Mouse (Mus musculus) stomach, embryonic 14.5 days (tissue): ENCODE results near the gene Tbc1d8. TPM values are rescaled to one million over a fixed set of nuclear protein-coding genes. Genes with fewer than 3 reads are reported as not detected.

Experiments used
- ATAC-seq: fragments of 200-750 bp; cut with Nextera tagmentation; 2 replicates; pipeline ENCODE4 v1.8.0; 2017; ENCODE audit warnings: low read depth, moderate TSS enrichment; ENCODE audit not compliant: insufficient number of reproducible peaks, insufficient read depth, low FRiP score
- H3K27ac ChIP-seq: fragments of 300-500 bp; sonication (generic); 2 replicates; pipeline ENCODE4 v1.5.1; 2014; ENCODE audit warnings: mild to moderate bottlenecking, low read length, moderate library complexity, mixed read lengths
- H3K27me3 ChIP-seq: fragments of 300-500 bp; sonication (generic); 2 replicates; pipeline ENCODE4 v1.6.1; 2014; ENCODE audit warnings: low read length, control low read depth, mixed read lengths; ENCODE audit not compliant: control insufficient read depth, insufficient read depth
- H3K36me3 ChIP-seq: fragments of 300-500 bp; sonication (generic); 2 replicates; pipeline ENCODE4 v1.6.1; 2014; ENCODE audit warnings: mild to moderate bottlenecking, control low read depth, low read length, moderate library complexity, mixed read lengths; ENCODE audit not compliant: control insufficient read depth, insufficient read depth
- H3K4me1 ChIP-seq: fragments of 300-500 bp; sonication (generic); 2 replicates; pipeline ENCODE4 v1.6.1; 2014; ENCODE audit warnings: low read length, control low read depth, mixed read lengths; ENCODE audit not compliant: control insufficient read depth, insufficient read depth
- H3K4me2 ChIP-seq: fragments of 300-500 bp; sonication (generic); replicated peaks from 2 replicates; pipeline ENCODE4 v1.6.1; 2014; ENCODE audit warnings: low read depth, low read length, control low read depth
- H3K4me3 ChIP-seq: fragments of 300-500 bp; sonication (generic); 2 replicates; pipeline ENCODE4 v1.5.1; 2014; ENCODE audit warnings: low read depth, low read length, control low read depth
- H3K9ac ChIP-seq: fragments of 300-500 bp; sonication (generic); replicated peaks from 2 replicates; pipeline ENCODE4 v1.6.1; 2014; ENCODE audit warnings: low read depth, mild to moderate bottlenecking, control low read depth, low read length, moderate library complexity, mixed read lengths
- H3K9me3 ChIP-seq: fragments of 300-500 bp; sonication (generic); 2 replicates; pipeline ENCODE4 v1.6.1; 2016; ENCODE audit warnings: low read depth, low read length, control low read depth; ENCODE audit not compliant: control insufficient read depth
- WGBS: fragments of 180-500 bp; shearing (Covaris S2); extraction: QIAGEN DNeasy Blood & Tissue Kit; methylation state at CpG from one replicate; pipeline ENCODE4 v1.1.7; 2014; 5-methylcytosine and 5-hydroxymethylcytosine counted together
- polyA plus RNA-seq: library from polyadenylated mRNA; unstranded; fragments of >200 nt; fragmentation: Nextera tagmentation; extraction: Ambion mirVana; gene quantifications from 2 replicates; pipeline ENCODE4 v1.2.1, GENCODE M21; 2014

Gene Tbc1d8
- polyA plus RNA-seq, 1 experiment from 2014 or later = 11.7 TPM

DNA sequence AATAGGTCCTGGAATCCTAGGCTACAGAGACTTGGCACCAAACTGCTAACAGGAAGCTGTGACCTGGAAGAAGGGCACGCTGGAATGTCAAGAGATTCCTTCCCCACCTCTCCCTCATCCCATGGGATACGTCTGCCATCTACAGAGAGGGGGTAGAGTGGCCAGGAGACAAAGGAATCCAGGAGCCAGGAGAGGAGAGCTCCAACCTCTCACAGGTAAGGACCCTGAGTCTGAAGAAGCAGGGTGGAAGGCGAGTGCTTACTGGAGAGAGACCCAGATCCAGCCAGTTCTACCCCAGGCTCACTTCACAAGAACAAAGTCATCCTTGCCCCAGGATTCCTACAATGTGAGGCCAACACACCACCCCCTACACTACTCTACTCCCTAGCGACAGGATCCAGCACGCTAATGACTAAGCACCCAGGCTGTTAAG is 22.1 kb downstream of the Tbc1d8 start:
- no peaks in the 10 kb centered on the region for H3K36me3 ChIP-seq
- H3K4me3 ChIP-seq = no peak overlapping the region
- no peaks in the 10 kb centered on the region for H3K9me3 ChIP-seq
- no peak overlapping the region for H3K9ac ChIP-seq
- no peaks in the 10 kb centered on the region for H3K27me3 ChIP-seq
- H3K27ac ChIP-seq = no peak overlapping the region
- WGBS = 64% methylated on average over 5 of the region's 5 CpGs
- H3K4me2 ChIP-seq = no peak overlapping the region
- ATAC-seq = no peak
- peaks cover 2% of the 10 kb centered on the region; the same call in 1 of the 2 replicates for H3K4me1 ChIP-seq

DNA sequence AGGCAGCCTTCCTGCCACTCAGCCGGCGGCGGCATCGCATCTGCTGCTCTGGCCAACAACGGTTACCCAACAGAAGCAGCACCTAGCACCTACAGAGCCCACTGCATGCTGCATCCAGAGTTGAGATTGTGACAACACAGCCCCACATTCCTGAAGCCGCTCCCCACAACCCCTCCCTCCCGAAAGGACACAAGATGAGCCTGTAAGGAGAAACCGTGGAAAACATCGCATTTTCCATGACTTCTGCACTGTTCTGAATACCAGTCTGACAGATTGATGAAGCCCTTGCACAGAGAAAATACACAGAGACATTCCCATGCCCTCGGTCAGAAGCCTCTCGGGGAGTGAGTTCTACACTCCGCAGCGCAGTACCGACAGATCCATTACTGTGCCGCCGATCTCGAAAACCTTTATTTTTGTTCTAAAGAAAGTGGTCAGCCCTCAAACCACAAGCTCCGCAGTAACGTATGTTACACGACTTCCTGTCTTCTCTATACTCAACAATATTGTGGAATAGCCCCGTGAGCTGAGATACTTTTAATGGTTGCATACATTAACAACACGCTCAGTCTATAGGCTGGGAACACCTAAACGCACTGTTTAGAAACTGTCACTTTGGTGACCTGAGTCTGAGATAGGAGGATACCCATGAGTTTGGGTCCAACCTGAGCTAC is 23.1 kb downstream of the Tbc1d8 start:
- H3K27ac ChIP-seq = no peak overlapping the region
- no peaks in the 10 kb centered on the region for H3K9me3 ChIP-seq
- no peak overlapping the region for H3K4me3 ChIP-seq
- no peak overlapping the region for H3K4me2 ChIP-seq
- WGBS = 66% methylated on average over 23 of the region's 23 CpGs
- no peak for ATAC-seq
- no peaks in the 10 kb centered on the region for H3K36me3 ChIP-seq
- no peaks in the 10 kb centered on the region for H3K27me3 ChIP-seq
- H3K9ac ChIP-seq = no peak overlapping the region
- peaks cover 4% of the 10 kb centered on the region; the same call in 1 of the 2 replicates for H3K4me1 ChIP-seq

DNA sequence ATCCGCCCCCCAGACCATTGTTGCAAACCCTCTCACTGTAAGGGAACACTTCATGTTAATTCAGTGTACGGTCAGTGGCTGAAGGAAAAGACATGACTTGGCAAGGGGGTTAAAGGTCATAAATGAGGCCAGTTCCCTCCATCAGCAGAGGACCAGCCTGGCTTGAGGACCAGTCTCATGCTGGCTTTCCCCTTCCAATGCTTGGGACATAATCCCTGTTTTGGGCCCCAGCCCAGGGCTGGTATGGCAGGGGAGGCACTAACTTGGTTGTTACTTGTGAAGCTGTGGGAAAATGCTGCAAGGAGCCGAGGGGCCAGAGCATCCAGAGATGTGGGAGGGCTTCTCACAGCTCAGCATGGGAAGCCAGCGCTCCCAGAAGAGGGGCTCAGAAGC is 23.8 kb downstream of the Tbc1d8 start:
- 72% methylated on average over 4 of the region's 4 CpGs for WGBS
- ATAC-seq = no peak
- peaks cover 11% of the 10 kb centered on the region; the same call in 1 of the 2 replicates for H3K4me1 ChIP-seq

DNA sequence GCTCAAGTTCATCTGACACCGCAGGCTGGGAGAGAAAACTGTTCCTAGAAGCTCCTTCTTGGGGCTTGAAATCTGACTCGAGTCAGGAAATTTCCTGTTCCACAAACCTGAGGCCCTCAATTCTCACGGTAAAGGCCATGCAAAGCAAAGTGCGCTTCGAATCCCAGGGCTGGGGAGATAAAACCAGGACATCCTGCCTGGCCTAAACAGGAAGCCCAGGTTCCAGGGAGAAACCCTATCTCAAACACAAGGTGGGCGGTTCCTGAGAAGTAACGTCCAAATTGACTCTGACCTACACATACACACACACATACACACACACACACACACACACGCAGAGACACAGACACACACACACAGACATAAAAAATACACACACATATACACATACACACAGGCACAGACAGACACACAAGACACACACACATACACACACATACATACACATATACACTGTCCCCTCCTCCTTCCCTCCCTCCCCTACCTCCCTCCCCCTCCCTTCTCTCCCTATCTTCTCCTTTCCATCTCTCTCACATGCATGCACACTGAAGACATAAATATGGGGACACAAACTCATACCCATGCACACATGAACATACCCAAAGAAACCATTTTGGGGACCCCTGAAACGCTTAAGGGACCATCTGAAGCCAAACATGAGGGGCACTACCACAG is 24.3 kb downstream of the Tbc1d8 start:
- ATAC-seq = no peak

More for the DNA sequence above, 23.8 kb downstream of the Tbc1d8 start:
- no peaks in the 10 kb centered on the region for H3K36me3 ChIP-seq
- H3K9me3 ChIP-seq = no peaks in the 10 kb centered on the region
- no peaks in the 10 kb centered on the region for H3K27me3 ChIP-seq
- H3K4me2 ChIP-seq = no peak overlapping the region
- no peak overlapping the region for H3K4me3 ChIP-seq
- H3K27ac ChIP-seq = no peak overlapping the region
- no peak overlapping the region for H3K9ac ChIP-seq

DNA sequence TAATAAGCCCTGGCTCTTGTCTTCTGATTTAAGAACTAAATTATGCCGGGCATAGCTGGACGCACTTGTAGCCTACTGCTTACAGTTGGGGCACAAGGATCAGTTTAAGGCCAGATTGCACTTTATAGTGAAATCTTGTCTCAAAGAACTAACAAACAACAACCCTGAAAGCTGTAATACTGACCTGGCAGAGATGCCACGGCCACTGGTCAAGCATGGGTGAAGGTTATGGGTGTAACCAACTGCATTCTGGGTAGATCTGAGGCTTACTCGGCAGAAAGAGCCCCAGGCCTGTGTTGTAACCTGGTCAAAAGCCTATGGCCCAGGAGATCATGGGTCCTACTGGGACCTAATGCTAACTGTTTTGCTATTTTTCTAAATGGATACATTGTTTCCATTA is 26.4 kb downstream of the Tbc1d8 start:
- 90% methylated on average over 4 of the region's 4 CpGs for WGBS

More for the DNA sequence above, 24.3 kb downstream of the Tbc1d8 start:
- WGBS = 68% methylated on average over 9 of the region's 9 CpGs
- no peaks in the 10 kb centered on the region for H3K9me3 ChIP-seq
- H3K9ac ChIP-seq = no peak overlapping the region
- H3K4me3 ChIP-seq = no peak overlapping the region
- no peaks in the 10 kb centered on the region for H3K36me3 ChIP-seq
- H3K27ac ChIP-seq = no peak overlapping the region
- no peaks in the 10 kb centered on the region for H3K27me3 ChIP-seq
- H3K4me1 ChIP-seq = peaks cover 12% of the 10 kb centered on the region; the same call in 1 of the 2 replicates
- no peak overlapping the region for H3K4me2 ChIP-seq

DNA sequence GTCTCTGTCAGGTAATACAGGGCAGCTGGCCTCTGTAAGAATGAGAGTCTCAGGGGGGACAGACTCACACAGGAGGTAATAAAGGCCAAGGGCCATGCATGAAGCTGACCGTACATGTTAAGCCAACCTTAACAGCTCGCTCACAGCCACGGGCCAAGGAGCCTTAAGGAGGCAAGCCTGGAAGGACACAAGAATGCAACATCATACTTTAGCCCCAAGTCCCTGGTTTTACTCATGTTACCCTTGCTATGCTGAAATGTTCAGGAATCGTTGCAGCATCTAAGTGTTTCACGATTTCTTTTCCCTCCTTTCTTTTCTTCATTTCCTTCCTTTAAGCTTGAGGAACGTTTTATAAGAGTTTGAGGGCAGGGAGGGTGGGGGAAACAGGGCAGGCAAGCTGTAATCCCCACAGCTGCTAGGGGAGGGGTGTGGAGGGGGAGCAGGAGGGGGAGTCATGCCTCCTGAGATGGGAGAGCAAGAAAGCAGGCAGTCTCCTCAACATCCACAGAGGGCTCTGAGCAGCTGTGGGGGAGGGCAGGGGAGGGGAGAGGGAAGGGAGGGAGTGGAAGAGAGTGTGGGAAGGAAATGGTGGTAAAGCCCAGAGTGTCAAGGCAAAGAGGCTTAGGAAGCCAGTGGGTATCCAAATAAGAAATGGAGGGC is 28.4 kb downstream of the Tbc1d8 start:
- H3K4me3 ChIP-seq = no peak overlapping the region
- H3K9ac ChIP-seq = no peak overlapping the region
- no peaks in the 10 kb centered on the region for H3K9me3 ChIP-seq
- no peaks in the 10 kb centered on the region for H3K36me3 ChIP-seq
- no peaks in the 10 kb centered on the region for H3K27me3 ChIP-seq
- H3K4me2 ChIP-seq = no peak overlapping the region
- WGBS = 54% methylated on average over 6 of the region's 6 CpGs
- H3K27ac ChIP-seq = no peak overlapping the region; the same call in 1 of the 2 replicates
- ATAC-seq = no peak
- H3K4me1 ChIP-seq = peaks cover 14% of the 10 kb centered on the region

More for the DNA sequence above, 26.4 kb downstream of the Tbc1d8 start:
- no peak overlapping the region for H3K27ac ChIP-seq
- H3K36me3 ChIP-seq = no peaks in the 10 kb centered on the region
- H3K27me3 ChIP-seq = no peaks in the 10 kb centered on the region
- no peak for ATAC-seq
- H3K4me1 ChIP-seq = peaks cover 12% of the 10 kb centered on the region; the same call in 1 of the 2 replicates
- H3K4me2 ChIP-seq = no peak overlapping the region
- H3K9me3 ChIP-seq = no peaks in the 10 kb centered on the region
- no peak overlapping the region for H3K4me3 ChIP-seq
- no peak overlapping the region for H3K9ac ChIP-seq

DNA sequence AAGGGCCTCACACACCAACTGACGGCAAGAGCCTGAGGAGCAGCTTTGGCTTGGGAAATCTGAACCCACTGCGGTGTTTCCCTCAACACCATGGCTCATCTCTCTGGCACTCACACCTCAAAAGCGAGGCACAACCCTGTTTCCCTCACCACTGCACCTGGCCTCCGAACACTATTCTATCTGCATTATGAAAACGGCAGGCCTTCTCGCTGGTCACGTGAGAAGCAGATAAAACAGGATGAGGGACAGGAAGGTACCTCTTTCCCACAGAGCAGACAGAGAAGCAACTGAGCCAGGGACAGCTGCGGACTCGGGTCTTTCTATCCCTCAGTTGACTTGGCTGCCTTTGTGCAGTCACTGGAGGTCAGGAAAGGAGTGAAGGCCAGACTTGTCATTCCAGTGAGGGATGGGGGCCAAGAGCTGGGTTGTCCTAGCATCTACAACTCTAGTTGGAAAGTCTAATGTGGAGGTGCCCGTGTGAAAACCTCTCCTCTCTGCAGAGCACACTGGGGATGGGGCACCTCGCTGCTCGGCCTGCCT is 29.2 kb downstream of the Tbc1d8 start:
- no peak for ATAC-seq
- Histone ChIP-seq H3K36me3 (no peaks in the 10 kb centered on the region), H3K4me3 (no peak overlapping the region), H3K9me3 (no peaks in the 10 kb centered on the region), H3K27ac (peak overlapping the region; percentile 39; the same call in 1 of the 2 replicates), H3K9ac (no peak overlapping the region), H3K4me2 (no peak overlapping the region), H3K27me3 (no peaks in the 10 kb centered on the region), H3K4me1 (peaks cover 18% of the 10 kb centered on the region)
- 83% methylated on average over 12 of the region's 12 CpGs for WGBS

DNA sequence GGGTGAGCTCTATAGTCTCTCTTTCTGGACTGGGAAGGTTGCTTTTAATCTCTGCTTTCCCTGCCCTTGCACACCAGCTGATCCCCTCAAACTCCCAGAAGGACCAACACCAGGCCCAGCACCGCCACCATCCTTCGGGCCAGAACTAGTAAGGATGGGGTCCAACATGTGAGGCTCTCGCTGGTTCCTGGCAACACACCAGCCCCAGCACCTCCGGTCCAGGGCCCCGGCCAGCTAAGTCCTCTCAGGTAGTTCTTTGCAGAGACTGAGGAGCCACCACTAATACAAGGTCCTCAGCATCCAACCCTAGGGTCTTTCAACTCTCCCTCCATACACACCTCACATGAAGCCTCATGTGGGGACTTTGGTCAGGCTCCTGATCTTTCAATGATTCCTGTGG is 29.7 kb downstream of the Tbc1d8 start:
- 95% methylated on average over 5 of the region's 5 CpGs for WGBS
- Histone ChIP-seq H3K9ac (no peak overlapping the region), H3K4me3 (no peak overlapping the region), H3K4me1 (peaks cover 23% of the 10 kb centered on the region), H3K27ac (no peak overlapping the region), H3K27me3 (no peaks in the 10 kb centered on the region), H3K36me3 (no peaks in the 10 kb centered on the region), H3K4me2 (no peak overlapping the region), H3K9me3 (no peaks in the 10 kb centered on the region)
- ATAC-seq = no peak
